Mouse (Mus musculus) cerebellum, adult 2 months (tissue): ENCODE measurements around the gene Tmco4.

Experiments
- CTCF ChIP-seq: fragments of 200-500 bp; IDR thresholded peaks from 2 replicates; pipeline ENCODE4 v1.5.1; 2011; ENCODE audit warnings: low read depth, mild to moderate bottlenecking, control low read depth, low read length, moderate library complexity, borderline replicate concordance; ENCODE audit not compliant: insufficient read depth
- POLR2A ChIP-seq: fragments of 200-500 bp; IDR thresholded peaks from 2 replicates; pipeline ENCODE4 v1.6.1; 2011; ENCODE audit warnings: low read length, control low read depth, borderline replicate concordance; ENCODE audit not compliant: insufficient read depth

DNA sequence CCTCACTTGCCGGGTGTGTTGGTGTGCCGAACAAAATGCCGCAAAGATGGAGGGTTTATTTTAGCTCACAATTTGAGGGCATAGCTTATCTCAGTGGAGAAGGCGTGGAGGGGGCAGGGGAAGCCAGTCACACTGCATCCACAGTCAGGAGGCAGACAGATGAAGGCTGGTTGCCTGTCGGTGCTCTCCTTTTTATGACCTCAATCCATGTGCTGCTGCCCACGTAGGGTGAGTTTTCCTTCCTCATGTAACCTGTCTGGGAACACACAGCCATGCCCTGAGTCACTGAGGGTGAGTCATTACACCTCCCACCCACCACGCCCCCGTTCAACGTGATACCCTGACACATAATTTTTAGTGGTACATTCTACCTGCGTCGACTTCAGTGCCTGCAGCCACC lies 25.9 kb downstream of the Tmco4 start:
- no peak for TF ChIP-seq POLR2A
- TF ChIP-seq CTCF, result no peak
